Mouse (Mus musculus): ENCODE measurements around the gene Acp5. TPM values are rescaled to one million over a fixed set of nuclear protein-coding genes. Genes with fewer than 3 reads are reported as not detected.

The Acp5 gene
- 0.44 and 0.97 TPM in 2 replicates for polyA plus RNA-seq (2015; fragmentation: Nextera tagmentation; extraction: Ambion mirVana)

DNA sequence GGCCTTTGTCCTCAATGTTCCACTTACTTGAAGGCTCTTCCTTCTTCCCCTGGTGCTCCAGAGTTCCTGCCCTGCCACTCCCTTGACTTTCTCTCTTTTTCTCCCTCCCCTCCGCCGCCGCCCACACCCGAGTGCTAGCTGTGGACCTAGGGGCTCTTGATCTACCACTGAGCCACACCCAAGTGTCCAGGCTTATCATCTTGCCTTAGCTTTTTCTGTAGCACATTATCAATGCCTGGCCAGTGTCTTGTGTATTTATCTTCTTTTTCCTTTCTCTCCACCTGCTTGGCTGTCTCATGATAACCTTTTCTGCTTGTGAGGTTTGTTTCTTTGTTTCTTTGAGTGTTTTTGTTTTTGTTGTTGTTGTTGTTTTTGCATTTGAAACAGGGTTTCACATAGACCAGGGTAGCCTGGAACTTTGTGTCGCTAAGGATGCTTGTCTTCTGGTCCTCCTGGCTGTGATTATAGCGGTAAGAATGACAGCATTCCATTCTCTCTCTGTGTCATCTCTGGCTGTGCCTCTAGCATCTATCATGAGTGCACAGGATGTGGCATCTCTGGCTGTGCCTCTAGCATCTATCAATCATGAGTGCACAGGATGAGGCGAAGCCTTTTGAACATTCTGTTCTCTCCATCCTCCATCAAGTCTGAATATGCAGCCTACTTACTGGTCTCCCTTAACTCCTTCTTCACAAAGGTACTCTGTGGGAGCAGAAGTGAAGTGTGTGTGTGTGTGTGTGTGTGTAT lies at the start of gene Acp5:
Gene Acp5 (minus strand): TSS at position 68 of the 747 bp plus-strand sequence.
- ATAC-seq (ENCODE audit: low FRiP score, low read depth): no peak
- Histone ChIP-seq H3K4me3 (no peak within 1 kb of the TSS), H3K27me3 (peaks cover 21% of the 10 kb centered on the region; the same call in 1 of the 2 replicates), H3K9ac (no peak within 1 kb of the TSS), H3K27ac (replicated peaks) (no peak within 1 kb of the TSS), H3K36me3 (no peaks in the 10 kb centered on the region), H3K4me1 (replicated peaks) (peaks cover 5% of the 10 kb centered on the region; the same call in 1 of the 2 replicates), H3K4me2 (no peak within 1 kb of the TSS), H3K9me3 (no peaks in the 10 kb centered on the region)
- 71% methylated on average over 7 of the region's 7 CpGs for WGBS

DNA sequence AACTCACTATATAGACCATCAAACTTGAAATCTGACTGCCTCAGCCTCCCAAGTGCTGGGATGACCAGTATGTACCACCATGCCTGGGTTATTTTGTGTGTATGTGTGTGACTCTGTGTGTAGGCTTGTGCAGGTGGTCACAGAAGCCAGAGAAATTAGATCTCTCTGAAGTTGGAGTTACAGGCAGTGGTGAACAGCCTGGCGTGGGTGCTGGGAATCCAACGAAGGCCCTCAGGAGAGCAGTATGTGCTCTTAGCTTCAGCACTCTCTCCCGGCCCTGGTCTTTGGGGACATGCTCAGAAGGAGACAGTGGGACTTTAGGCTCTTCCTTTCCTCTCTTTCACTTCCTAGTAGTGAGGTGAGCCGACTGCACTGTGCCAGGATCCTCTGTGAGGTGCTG lies 36.8 kb upstream of the Acp5 start:
- no peak for ATAC-seq (ENCODE audit: low FRiP score, low read depth)
- no peaks in the 10 kb centered on the region for H3K36me3 ChIP-seq
- WGBS: 90% methylated on average over 4 of the region's 4 CpGs
- no peaks in the 10 kb centered on the region for H3K27me3 ChIP-seq
- no peaks in the 10 kb centered on the region for H3K9me3 ChIP-seq
- H3K4me3 ChIP-seq: no peak overlapping the region
- no peak overlapping the region for H3K9ac ChIP-seq
- no peak overlapping the region for H3K27ac ChIP-seq (replicated peaks)
- no peaks in the 10 kb centered on the region for H3K4me1 ChIP-seq (replicated peaks)
- no peak overlapping the region for H3K4me2 ChIP-seq

DNA sequence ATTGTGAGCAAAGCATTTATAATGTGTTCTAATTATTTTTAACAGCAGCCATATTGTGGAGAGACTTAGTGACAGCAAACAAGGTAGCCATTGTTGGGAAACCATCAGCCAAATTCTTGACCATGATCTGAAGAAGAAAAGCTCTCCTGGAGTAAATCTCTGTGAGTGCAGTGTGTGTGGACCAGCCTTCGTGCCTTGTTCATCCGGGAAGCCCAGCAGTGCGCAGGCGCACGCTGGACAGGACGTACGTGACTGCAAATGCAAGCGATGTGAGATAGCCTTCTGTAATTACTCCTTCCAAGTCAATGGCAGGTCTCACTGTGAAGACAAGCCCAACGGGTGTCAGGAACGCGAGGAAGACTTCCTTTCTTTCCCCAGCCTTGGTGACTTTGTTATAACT lies 33.8 kb upstream of the Acp5 start:
- H3K27ac ChIP-seq (replicated peaks): no peak overlapping the region
- no peak overlapping the region for H3K4me3 ChIP-seq
- 98% methylated on average over 11 of the region's 11 CpGs for WGBS
- H3K4me1 ChIP-seq (replicated peaks): 0 out of 2 replicates have a peak, but pooled peaks cover 7% of the 10 kb centered on the region
- H3K9ac ChIP-seq: no peak overlapping the region
- H3K27me3 ChIP-seq: no peaks in the 10 kb centered on the region
- no peaks in the 10 kb centered on the region for H3K9me3 ChIP-seq
- no peak for ATAC-seq (ENCODE audit: low FRiP score, low read depth)
- H3K4me2 ChIP-seq: no peak overlapping the region
- no peaks in the 10 kb centered on the region for H3K36me3 ChIP-seq

DNA sequence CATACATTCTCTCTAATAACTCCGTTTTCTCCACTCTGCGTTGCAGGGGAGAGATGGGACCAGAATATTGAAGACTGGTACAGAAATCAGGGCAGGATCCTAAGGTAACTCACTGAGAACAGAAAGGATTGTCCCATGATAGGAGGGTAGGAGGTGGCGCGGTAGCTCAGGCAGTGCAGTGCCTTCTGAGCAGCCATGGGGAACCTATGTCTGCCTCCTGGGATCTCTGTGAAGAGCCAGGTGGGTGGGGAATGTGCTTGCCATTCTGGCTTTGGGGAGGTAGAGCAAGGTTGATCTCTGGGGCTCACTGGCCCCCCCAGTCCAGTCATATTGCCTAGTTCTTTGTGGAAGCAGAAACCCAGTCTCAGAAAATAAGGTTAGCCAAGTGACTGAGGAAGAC lies 32.2 kb upstream of the Acp5 start:
- ATAC-seq (ENCODE audit: low FRiP score, low read depth): no peak
- Histone ChIP-seq H3K4me3 (no peak overlapping the region), H3K36me3 (no peaks in the 10 kb centered on the region), H3K9me3 (no peaks in the 10 kb centered on the region), H3K4me2 (no peak overlapping the region), H3K9ac (no peak overlapping the region), H3K4me1 (replicated peaks) (0 out of 2 replicates have a peak, but pooled peaks cover 7% of the 10 kb centered on the region), H3K27ac (replicated peaks) (no peak overlapping the region), H3K27me3 (no peaks in the 10 kb centered on the region)
- 96% methylated on average over 4 of the region's 4 CpGs for whole genome bisulfite sequencing

DNA sequence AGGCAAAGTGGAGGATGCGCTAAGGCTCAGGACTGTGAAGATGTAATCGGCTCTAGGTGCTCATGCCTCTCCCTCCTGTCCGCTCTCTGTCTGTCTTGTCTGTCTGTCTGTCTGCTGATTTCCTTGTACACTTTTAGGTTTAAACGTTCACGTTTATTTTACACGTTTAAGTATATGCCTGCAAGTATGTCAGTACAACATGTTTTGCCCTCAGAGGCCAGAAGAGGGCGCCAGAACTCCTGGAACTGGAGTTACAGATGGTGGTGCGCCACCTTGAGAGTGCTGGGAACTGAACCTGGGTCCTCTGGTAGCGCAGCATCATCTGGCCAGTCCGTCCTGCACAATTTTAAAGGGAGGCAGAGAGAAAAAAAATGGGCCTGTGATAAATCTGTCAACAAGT lies 31.2 kb upstream of the Acp5 start:
- Histone ChIP-seq H3K27me3 (no peaks in the 10 kb centered on the region), H3K4me1 (replicated peaks) (0 out of 2 replicates have a peak, but pooled peaks cover 7% of the 10 kb centered on the region), H3K4me2 (no peak overlapping the region), H3K9ac (no peak overlapping the region), H3K27ac (replicated peaks) (no peak overlapping the region), H3K36me3 (no peaks in the 10 kb centered on the region), H3K9me3 (no peaks in the 10 kb centered on the region), H3K4me3 (no peak overlapping the region)
- WGBS: 92% methylated on average over 10 of the region's 10 CpGs
- no peak for ATAC-seq (ENCODE audit: low FRiP score, low read depth)

DNA sequence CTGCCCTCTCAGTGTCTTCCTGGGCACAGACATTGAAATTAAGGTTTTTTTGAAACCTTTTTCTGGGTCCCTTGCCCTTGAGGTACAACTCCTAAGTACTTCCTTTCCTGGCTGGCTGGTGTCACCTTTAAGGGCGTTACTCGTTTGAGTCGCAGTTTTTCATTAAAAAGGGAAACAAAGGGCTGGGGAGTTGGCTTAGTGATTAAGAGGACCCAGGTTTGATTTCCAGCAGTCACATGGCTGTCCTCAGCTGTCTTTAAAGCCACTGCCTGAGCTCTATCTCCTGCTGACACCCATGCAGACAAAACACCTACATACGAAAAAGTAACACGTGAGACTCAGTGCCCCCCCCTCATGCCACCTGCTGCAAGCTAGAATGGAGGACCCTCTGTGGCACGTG lies 30.5 kb upstream of the Acp5 start:
- 56% methylated on average over 6 of the region's 6 CpGs for WGBS
- no peak overlapping the region for H3K4me2 ChIP-seq
- no peak overlapping the region for H3K9ac ChIP-seq
- no peak overlapping the region for H3K4me3 ChIP-seq
- H3K9me3 ChIP-seq: no peaks in the 10 kb centered on the region
- no peak overlapping the region for H3K27ac ChIP-seq (replicated peaks)
- H3K4me1 ChIP-seq (replicated peaks): 0 out of 2 replicates have a peak, but pooled peaks cover 7% of the 10 kb centered on the region
- no peaks in the 10 kb centered on the region for H3K36me3 ChIP-seq
- ATAC-seq (ENCODE audit: low FRiP score, low read depth): no peak
- H3K27me3 ChIP-seq: no peaks in the 10 kb centered on the region

DNA sequence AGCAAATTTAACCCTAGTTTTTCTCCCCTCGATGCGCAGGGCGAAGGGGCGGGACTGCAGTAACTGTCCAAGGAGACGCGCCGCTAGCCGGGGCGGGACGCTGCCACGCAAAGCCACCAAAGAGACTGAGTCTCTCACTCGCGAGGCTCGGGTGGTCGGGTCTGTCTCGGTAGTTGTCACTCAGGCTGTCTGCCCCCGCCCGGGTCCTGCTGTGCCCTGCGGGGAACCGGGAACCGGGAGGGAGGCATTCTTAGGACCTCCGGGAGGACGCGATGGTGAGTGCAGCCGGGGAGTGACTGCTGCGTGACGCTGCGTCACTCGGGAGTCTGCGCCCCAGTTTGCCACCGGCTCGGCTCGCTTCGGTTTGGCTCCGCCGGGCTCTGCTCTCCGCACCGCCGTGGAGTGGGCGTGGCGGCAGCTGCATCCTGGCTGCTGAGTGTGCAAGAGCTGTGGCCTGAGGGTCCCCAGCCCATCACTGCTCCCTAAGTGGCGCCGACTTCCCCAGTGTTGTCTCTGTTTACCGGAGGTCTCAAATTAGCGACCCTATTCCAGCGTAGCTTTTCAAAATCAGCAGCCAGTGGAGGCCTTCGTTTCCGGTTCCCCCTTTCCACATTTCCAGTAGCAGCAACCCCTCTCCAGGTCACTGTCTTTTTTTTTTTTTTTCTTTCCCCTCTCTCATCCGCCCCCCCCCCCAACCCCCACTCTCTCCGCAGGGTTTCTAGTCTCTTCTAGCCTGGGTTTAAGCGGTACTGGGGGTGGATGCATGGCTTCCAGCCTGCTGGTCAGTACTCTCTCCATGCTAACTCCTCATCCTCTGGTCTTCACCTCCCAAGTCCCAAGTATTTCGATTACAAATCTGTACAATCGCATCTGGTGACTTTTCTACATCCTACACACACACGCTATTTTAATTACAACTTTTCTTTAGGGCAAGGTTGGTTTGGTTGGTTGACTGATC lies 29.5 kb upstream of the Acp5 start:
- ATAC-seq (ENCODE audit: low FRiP score, low read depth): peak; percentile 89
- H3K27ac ChIP-seq (replicated peaks): peak overlapping the region; percentile 85
- H3K4me3 ChIP-seq: peak overlapping the region; percentile 61
- WGBS: 2% methylated on average over 53 of the region's 54 CpGs
- H3K27me3 ChIP-seq: no peaks in the 10 kb centered on the region
- H3K36me3 ChIP-seq: no peaks in the 10 kb centered on the region
- no peaks in the 10 kb centered on the region for H3K9me3 ChIP-seq
- H3K4me1 ChIP-seq (replicated peaks): 0 out of 2 replicates have a peak, but pooled peaks cover 7% of the 10 kb centered on the region
- peak overlapping the region; percentile 70 for H3K9ac ChIP-seq
- peak overlapping the region; percentile 80 for H3K4me2 ChIP-seq

DNA sequence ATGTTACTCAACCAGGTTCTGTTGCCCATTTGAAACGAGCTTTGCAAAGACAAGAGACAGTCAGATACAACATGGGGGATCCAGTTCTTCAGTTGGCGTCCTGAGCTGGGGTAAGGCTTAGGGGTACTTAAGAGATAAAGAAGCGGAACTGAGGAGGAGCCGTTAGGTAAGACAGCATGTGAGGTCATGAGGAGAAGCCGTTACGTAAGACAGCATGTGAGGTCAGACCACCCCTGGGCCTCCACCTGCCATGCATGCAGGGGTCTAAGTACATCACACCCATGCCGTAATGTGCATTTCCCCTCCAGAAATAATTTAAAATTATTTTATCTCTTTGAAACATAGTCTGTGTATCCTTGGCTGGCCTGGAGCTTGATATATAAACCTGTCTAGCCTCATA lies 27.4 kb upstream of the Acp5 start:
- WGBS: 88% methylated on average over 7 of the region's 7 CpGs
- Histone ChIP-seq H3K27me3 (no peaks in the 10 kb centered on the region), H3K27ac (replicated peaks) (no peak overlapping the region), H3K9ac (no peak overlapping the region), H3K36me3 (no peaks in the 10 kb centered on the region), H3K4me1 (replicated peaks) (peaks cover 9% of the 10 kb centered on the region), H3K4me3 (no peak overlapping the region), H3K4me2 (no peak overlapping the region), H3K9me3 (no peaks in the 10 kb centered on the region)
- ATAC-seq (ENCODE audit: low FRiP score, low read depth): no peak

DNA sequence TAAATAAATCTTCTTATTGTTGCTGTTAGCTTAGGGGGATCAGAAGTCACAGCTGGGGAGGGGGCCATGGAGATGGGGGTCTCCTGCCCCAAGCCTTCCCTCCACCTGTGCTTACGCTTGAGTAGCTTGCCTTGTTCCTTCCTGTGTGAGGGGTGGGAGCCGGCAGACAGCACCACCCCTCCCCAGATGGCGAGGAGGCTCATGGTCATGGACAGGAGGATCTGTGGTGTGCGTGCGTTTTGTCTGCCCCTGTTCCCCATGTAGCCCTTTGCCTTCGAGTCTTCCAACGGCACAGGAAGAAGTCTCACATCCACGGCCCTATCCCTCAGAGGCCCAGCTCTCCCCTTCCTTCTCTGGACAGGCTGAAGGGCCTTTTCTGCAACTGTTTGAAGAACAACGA lies 26.8 kb upstream of the Acp5 start:
- H3K27me3 ChIP-seq: no peaks in the 10 kb centered on the region
- H3K36me3 ChIP-seq: no peaks in the 10 kb centered on the region
- no peak overlapping the region for H3K4me3 ChIP-seq
- H3K4me2 ChIP-seq: no peak overlapping the region
- no peak overlapping the region for H3K9ac ChIP-seq
- peaks cover 15% of the 10 kb centered on the region for H3K4me1 ChIP-seq (replicated peaks)
- no peak for ATAC-seq (ENCODE audit: low FRiP score, low read depth)
- no peak overlapping the region for H3K27ac ChIP-seq (replicated peaks)
- no peaks in the 10 kb centered on the region for H3K9me3 ChIP-seq
- whole genome bisulfite sequencing: 84% methylated on average over 9 of the region's 9 CpGs

DNA sequence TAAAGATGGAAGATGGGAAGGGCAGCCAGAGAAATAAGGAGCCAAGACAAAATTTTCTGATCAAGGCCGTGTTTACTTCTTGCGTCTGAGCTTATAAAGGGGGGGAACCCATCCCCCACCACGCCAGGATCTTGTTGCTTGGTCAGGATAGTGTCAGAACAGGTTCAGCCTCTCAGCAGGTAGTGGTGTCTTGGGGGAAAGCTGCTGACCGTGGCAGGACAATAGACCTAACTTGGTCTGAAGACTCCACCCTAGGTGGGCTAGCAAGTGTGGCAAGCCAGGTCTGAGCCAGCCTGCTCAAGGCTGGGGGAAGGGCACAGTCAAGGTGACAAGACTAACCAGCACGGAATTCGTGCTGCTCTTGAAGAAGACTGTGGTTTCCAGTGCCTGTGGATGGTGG lies 25.8 kb upstream of the Acp5 start:
- Histone ChIP-seq H3K9ac (no peak overlapping the region), H3K4me2 (no peak overlapping the region), H3K4me1 (replicated peaks) (peaks cover 17% of the 10 kb centered on the region), H3K27ac (replicated peaks) (no peak overlapping the region), H3K4me3 (no peak overlapping the region), H3K36me3 (no peaks in the 10 kb centered on the region), H3K27me3 (no peaks in the 10 kb centered on the region), H3K9me3 (no peaks in the 10 kb centered on the region)
- ATAC-seq (ENCODE audit: low FRiP score, low read depth): no peak
- WGBS: 46% methylated on average over 6 of the region's 6 CpGs

DNA sequence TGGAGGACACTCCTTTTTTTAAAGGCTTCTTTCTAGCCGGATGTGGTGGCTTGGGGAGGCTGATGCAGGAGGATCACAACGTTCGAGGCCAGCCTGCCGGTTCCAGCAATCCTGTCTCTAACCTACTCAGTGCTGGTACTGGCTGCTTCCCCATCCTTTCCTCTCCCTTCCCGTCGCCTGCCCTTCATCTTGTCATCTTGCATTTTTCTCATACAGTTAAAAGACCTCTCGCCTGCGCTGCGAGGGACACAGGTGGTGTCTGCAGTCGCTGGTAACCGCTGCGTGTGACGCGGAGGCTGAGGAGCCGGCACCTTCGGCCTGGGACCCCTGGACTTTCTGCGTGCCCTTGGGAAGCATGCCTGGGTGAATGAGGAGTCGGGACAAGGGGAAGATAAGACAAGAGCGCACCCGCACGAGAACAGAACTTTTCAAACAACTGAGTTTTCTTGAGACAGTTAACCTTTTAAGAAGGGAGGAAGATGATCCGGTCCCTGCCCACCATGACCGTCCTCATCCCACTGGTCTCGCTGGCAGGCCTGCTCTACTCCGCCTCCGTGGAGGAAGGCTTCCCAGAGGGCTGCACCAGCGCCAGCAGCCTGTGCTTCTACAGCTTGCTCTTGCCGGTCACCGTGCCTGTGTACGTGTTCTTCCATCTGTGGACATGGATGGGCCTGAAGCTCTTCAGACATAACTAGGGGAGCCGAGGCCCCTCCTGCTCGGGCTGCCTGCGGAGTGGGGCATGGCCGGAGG lies 22.2 kb upstream of the Acp5 start:
- Histone ChIP-seq H3K9me3 (no peaks in the 10 kb centered on the region), H3K4me3 (peak overlapping the region; percentile 74), H3K4me2 (peak overlapping the region; percentile 60), H3K27me3 (no peaks in the 10 kb centered on the region), H3K9ac (peak overlapping the region; percentile 83), H3K4me1 (replicated peaks) (peaks cover 19% of the 10 kb centered on the region), H3K27ac (replicated peaks) (peak overlapping the region; percentile 95), H3K36me3 (no peaks in the 10 kb centered on the region)
- WGBS: 65% methylated on average over 34 of the region's 34 CpGs
- no peak for ATAC-seq (ENCODE audit: low FRiP score, low read depth)
